Mouse (Mus musculus): ENCODE measurements around the gene Ascc2. TPM values are rescaled to one million over a fixed set of nuclear protein-coding genes. Genes with fewer than 3 reads are reported as not detected.

Ascc2 gene
- total RNA-seq, 1 experiment = 23.8 TPM

- Histone ChIP-seq H3K4me1 (ENCODE audit: control insufficient read depth in 2 of 2, insufficient read depth in 2 of 2, low read length in 2 of 2, poor library complexity in 1 of 2) (peaks cover 2 to 15% of the 10 kb centered on the region in 2 experiments; a peak in 1 of 4 replicates), H3K27ac (ENCODE audit: insufficient read depth, low read depth, low read length, poor library complexity, severe bottlenecking) (no peak overlapping the region), H3K36me3 (ENCODE audit: control insufficient read depth, insufficient read depth, low read length, poor library complexity, severe bottlenecking) (peaks cover 28% of the 10 kb centered on the region; the same call in 1 of the 2 replicates), H3K9me3 (ENCODE audit: control insufficient read depth, insufficient read depth, low read depth, low read length) (no peaks in the 10 kb centered on the region), H3K9ac (ENCODE audit: insufficient read depth, low read depth, low read length, poor library complexity, severe bottlenecking) (no peak overlapping the region), H3K4me3 (ENCODE audit: insufficient read depth in 1 of 2, low read depth in 1 of 2, low read length in 2 of 2, poor library complexity in 1 of 2, severe bottlenecking in 1 of 2) (no peak overlapping the region)
- TF ChIP-seq ZNF384 (IDR thresholded peaks at IDR 0.05; ENCODE audit: low read depth, low read length) (no peak), CHD2 (IDR thresholded peaks at IDR 0.05; ENCODE audit: low read depth, low read length) (no peak)
- in situ Hi-C loops (cut with MboI; ENCODE audit: low sequenced_read_pairs in 2 of 2, unreplicated experiment in 2 of 2) = no loop called here
- no peak for DNase-seq (ENCODE audit: low read depth, low spot score)
Observed at GRCm38 (mm10) chr11:4677250-4677872, 39.8 kb downstream of the Ascc2 start.

GRCm38 (mm10) chr11:4678700-4679440 lies 41.3 kb downstream of the Ascc2 start:
- no peak for DNase-seq (ENCODE audit: low read depth, low spot score)
- Histone ChIP-seq H3K27ac (ENCODE audit: insufficient read depth, low read depth, low read length, poor library complexity, severe bottlenecking) (no peak overlapping the region), H3K4me3 (ENCODE audit: insufficient read depth in 1 of 2, low read depth in 1 of 2, low read length in 2 of 2, poor library complexity in 1 of 2, severe bottlenecking in 1 of 2) (no peak overlapping the region), H3K9ac (ENCODE audit: insufficient read depth, low read depth, low read length, poor library complexity, severe bottlenecking) (no peak overlapping the region), H3K9me3 (ENCODE audit: control insufficient read depth, insufficient read depth, low read depth, low read length) (no peaks in the 10 kb centered on the region), H3K36me3 (ENCODE audit: control insufficient read depth, insufficient read depth, low read length, poor library complexity, severe bottlenecking) (peaks cover 36% of the 10 kb centered on the region; the same call in 1 of the 2 replicates), H3K4me1 (ENCODE audit: control insufficient read depth in 2 of 2, insufficient read depth in 2 of 2, low read length in 2 of 2, poor library complexity in 1 of 2) (peaks cover 2 to 17% of the 10 kb centered on the region in 2 experiments; a peak in 1 of 4 replicates)
- in situ Hi-C loops (cut with MboI; ENCODE audit: low sequenced_read_pairs in 2 of 2, unreplicated experiment in 2 of 2) = no loop called here
- TF ChIP-seq ZC3H11A (IDR thresholded peaks at IDR 0.05; ENCODE audit: borderline replicate concordance, low read depth, low read length) = no peak
- no peak for TF ChIP-seq ZNF384 (IDR thresholded peaks at IDR 0.05; ENCODE audit: low read depth, low read length)
- TF ChIP-seq CHD2 (IDR thresholded peaks at IDR 0.05; ENCODE audit: low read depth, low read length) = no peak
- no peak for TF ChIP-seq HCFC1 (IDR thresholded peaks at IDR 0.05; ENCODE audit: borderline replicate concordance, insufficient read depth, low read length)
- no peak for TF ChIP-seq MAFK (IDR thresholded peaks at IDR 0.05; ENCODE audit: insufficient read depth, low read depth, low read length)

GRCm38 (mm10) chr11:4679441-4679832 lies 41.9 kb downstream of the Ascc2 start:
- peaks cover 2 to 17% of the 10 kb centered on the region in 2 experiments; a peak in 1 of 4 replicates for H3K4me1 ChIP-seq (ENCODE audit: control insufficient read depth in 2 of 2, insufficient read depth in 2 of 2, low read length in 2 of 2, poor library complexity in 1 of 2)
- TF ChIP-seq HCFC1 (IDR thresholded peaks at IDR 0.05; ENCODE audit: borderline replicate concordance, insufficient read depth, low read length) = no peak
- TF ChIP-seq CHD2 (IDR thresholded peaks at IDR 0.05; ENCODE audit: low read depth, low read length) = no peak
- TF ChIP-seq MAFK (IDR thresholded peaks at IDR 0.05; ENCODE audit: insufficient read depth, low read depth, low read length) = no peak
- TF ChIP-seq ZNF384 (IDR thresholded peaks at IDR 0.05; ENCODE audit: low read depth, low read length) = no peak
- no peak for TF ChIP-seq ZC3H11A (IDR thresholded peaks at IDR 0.05; ENCODE audit: borderline replicate concordance, low read depth, low read length)
- no peaks in the 10 kb centered on the region for H3K9me3 ChIP-seq (ENCODE audit: control insufficient read depth, insufficient read depth, low read depth, low read length)
- peaks cover 36% of the 10 kb centered on the region; the same call in 1 of the 2 replicates for H3K36me3 ChIP-seq (ENCODE audit: control insufficient read depth, insufficient read depth, low read length, poor library complexity, severe bottlenecking)
- no peak overlapping the region for H3K9ac ChIP-seq (ENCODE audit: insufficient read depth, low read depth, low read length, poor library complexity, severe bottlenecking)
- no peak overlapping the region for H3K27ac ChIP-seq (ENCODE audit: insufficient read depth, low read depth, low read length, poor library complexity, severe bottlenecking)
- no peak for DNase-seq (ENCODE audit: low read depth, low spot score)
- in situ Hi-C loops (cut with MboI; ENCODE audit: low sequenced_read_pairs in 2 of 2, unreplicated experiment in 2 of 2) = no loop called here
- no peak overlapping the region for H3K4me3 ChIP-seq (ENCODE audit: insufficient read depth in 1 of 2, low read depth in 1 of 2, low read length in 2 of 2, poor library complexity in 1 of 2, severe bottlenecking in 1 of 2)

GRCm38 (mm10) chr11:4680126-4680525 lies 42.6 kb downstream of the Ascc2 start:
- H3K9ac ChIP-seq (ENCODE audit: insufficient read depth, low read depth, low read length, poor library complexity, severe bottlenecking) = no peak overlapping the region
- in situ Hi-C loops (cut with MboI; ENCODE audit: low sequenced_read_pairs in 2 of 2, unreplicated experiment in 2 of 2) = no loop called here
- DNase-seq (ENCODE audit: low read depth, low spot score) = peak; percentile 27
- H3K9me3 ChIP-seq (ENCODE audit: control insufficient read depth, insufficient read depth, low read depth, low read length) = no peaks in the 10 kb centered on the region
- H3K36me3 ChIP-seq (ENCODE audit: control insufficient read depth, insufficient read depth, low read length, poor library complexity, severe bottlenecking) = peaks cover 34% of the 10 kb centered on the region; the same call in 1 of the 2 replicates
- no peak overlapping the region for H3K27ac ChIP-seq (ENCODE audit: insufficient read depth, low read depth, low read length, poor library complexity, severe bottlenecking)
- peaks cover 2 to 17% of the 10 kb centered on the region in 2 experiments; a peak in 1 of 4 replicates for H3K4me1 ChIP-seq (ENCODE audit: control insufficient read depth in 2 of 2, insufficient read depth in 2 of 2, low read length in 2 of 2, poor library complexity in 1 of 2)
- no peak for TF ChIP-seq HCFC1 (IDR thresholded peaks at IDR 0.05; ENCODE audit: borderline replicate concordance, insufficient read depth, low read length)
- TF ChIP-seq CHD2 (IDR thresholded peaks at IDR 0.05; ENCODE audit: low read depth, low read length) = no peak
- TF ChIP-seq ZC3H11A (IDR thresholded peaks at IDR 0.05; ENCODE audit: borderline replicate concordance, low read depth, low read length) = no peak
- TF ChIP-seq MAFK (IDR thresholded peaks at IDR 0.05; ENCODE audit: insufficient read depth, low read depth, low read length) = no peak
- TF ChIP-seq ZNF384 (IDR thresholded peaks at IDR 0.05; ENCODE audit: low read depth, low read length) = no peak
- H3K4me3 ChIP-seq (ENCODE audit: insufficient read depth in 1 of 2, low read depth in 1 of 2, low read length in 2 of 2, poor library complexity in 1 of 2, severe bottlenecking in 1 of 2) = no peak overlapping the region
